Mouse (Mus musculus) kidney, embryonic 16.5 days (tissue): ENCODE measurements at regions not wholly inside any gene's neighbourhood (a gene's known extent, or its start where the extent isn't known, plus 50 kb on each side); places are given as distances from the start of the nearest gene placed in this dataset.
A peak's percentile ranks its signal among the peaks of the same experiment; 100 is the strongest.

Experiments
- ATAC-seq: fragments of 200-750 bp; cut with Nextera tagmentation; 2 replicates; pipeline ENCODE4 v1.8.0; 2017; ENCODE audit warnings: moderate TSS enrichment; ENCODE audit not compliant: low FRiP score, low TSS enrichment
- H3K27ac ChIP-seq: fragments of 300-500 bp; sonication (generic); 2 replicates; pipeline ENCODE4 v1.5.1; 2014; ENCODE audit warnings: low read length
- H3K27me3 ChIP-seq: fragments of 300-500 bp; sonication (generic); 2 replicates; pipeline ENCODE4 v1.6.1; 2014; ENCODE audit warnings: low read length, control low read depth, mixed read lengths; ENCODE audit not compliant: insufficient read depth
- H3K36me3 ChIP-seq: fragments of 300-500 bp; sonication (generic); 2 replicates; pipeline ENCODE4 v1.6.1; 2014; ENCODE audit warnings: low read length, control low read depth, mixed read lengths; ENCODE audit not compliant: insufficient read depth
- H3K4me1 ChIP-seq: fragments of 300-500 bp; sonication (generic); 2 replicates; pipeline ENCODE4 v1.6.1; 2014; ENCODE audit warnings: low read length, control low read depth, mixed read lengths; ENCODE audit not compliant: insufficient read depth
- H3K4me2 ChIP-seq: fragments of 300-500 bp; sonication (generic); replicated peaks from 2 replicates; pipeline ENCODE4 v1.6.1; 2014; ENCODE audit warnings: low read depth, low read length
- H3K4me3 ChIP-seq: fragments of 300-500 bp; sonication (generic); 2 replicates; pipeline ENCODE4 v1.5.1; 2014; ENCODE audit warnings: mild to moderate bottlenecking, low read length
- H3K9ac ChIP-seq: fragments of 300-500 bp; sonication (generic); replicated peaks from 2 replicates; pipeline ENCODE4 v1.6.1; 2014; ENCODE audit warnings: low read length
- H3K9me3 ChIP-seq: fragments of 300-500 bp; sonication (generic); 2 replicates; pipeline ENCODE4 v1.6.1; 2016; ENCODE audit warnings: low read length, control low read depth
- WGBS: fragments of 180-500 bp; shearing (Covaris S2); extraction: QIAGEN DNeasy Blood & Tissue Kit; methylation state at CpG from one replicate; pipeline ENCODE4 v1.1.7; 2014; 5-methylcytosine and 5-hydroxymethylcytosine counted together

DNA sequence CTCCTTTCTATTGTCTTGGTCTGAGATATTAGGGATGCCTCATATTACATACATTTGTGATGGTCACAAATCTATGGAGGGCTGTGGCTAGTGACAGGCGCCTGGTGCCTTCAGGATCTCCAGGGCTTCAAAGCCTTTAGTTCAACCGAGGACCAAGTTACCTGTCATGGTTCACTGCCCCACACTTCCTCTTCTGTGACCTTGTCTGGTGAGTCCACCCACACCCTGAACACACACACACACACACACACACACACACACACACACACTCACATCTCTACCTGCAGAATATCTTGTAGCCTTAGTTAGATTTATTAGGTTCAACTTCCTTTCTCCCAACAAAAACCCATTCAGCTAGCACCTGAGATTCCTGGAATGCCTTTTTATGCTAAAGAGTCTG, 156.3 kb downstream of the Gm9733 start:
- H3K36me3 ChIP-seq, result no peaks in the 10 kb centered on the region
- no peaks in the 10 kb centered on the region for H3K27me3 ChIP-seq
- no peak overlapping the region for H3K27ac ChIP-seq
- no peak for ATAC-seq
- no peak overlapping the region for H3K4me2 ChIP-seq
- no peak overlapping the region for H3K4me3 ChIP-seq
- no peak overlapping the region for H3K9ac ChIP-seq
- H3K9me3 ChIP-seq, result no peaks in the 10 kb centered on the region
- H3K4me1 ChIP-seq, result no peaks in the 10 kb centered on the region
- WGBS, result 46% methylated on average over 2 of the region's 2 CpGs

- H3K4me3 ChIP-seq, result no peak overlapping the region
- no peaks in the 10 kb centered on the region for H3K9me3 ChIP-seq
- no peak overlapping the region for H3K27ac ChIP-seq
- H3K4me2 ChIP-seq, result no peak overlapping the region
- no peak overlapping the region for H3K9ac ChIP-seq
- no peak for ATAC-seq
- no peaks in the 10 kb centered on the region for H3K4me1 ChIP-seq
- no peaks in the 10 kb centered on the region for H3K36me3 ChIP-seq
- no peaks in the 10 kb centered on the region for H3K27me3 ChIP-seq
- 72% methylated on average over 6 of the region's 6 CpGs for WGBS
Observed at GRCm38 (mm10) chr3:15179079-15179812, 152.9 kb downstream of the Gm9733 start.

DNA sequence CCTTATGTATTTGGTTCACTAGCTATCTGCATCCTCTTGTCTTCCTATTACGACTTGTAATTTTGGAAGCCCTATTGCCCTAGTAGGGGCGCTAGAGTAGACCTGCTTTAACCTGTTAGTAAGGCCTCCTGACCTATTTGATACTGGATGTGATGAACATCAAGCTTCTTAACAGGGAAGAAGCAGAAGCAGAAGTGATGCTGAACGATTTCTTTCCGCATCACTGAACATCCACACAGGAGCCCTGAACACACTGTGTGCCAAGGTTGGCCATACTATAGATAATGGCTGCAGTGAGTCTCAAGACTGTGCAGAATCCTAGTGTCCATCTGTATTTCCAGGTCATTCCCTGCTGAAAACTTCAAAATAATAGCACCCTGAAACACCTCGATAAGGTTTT, 151.0 kb downstream of the Gm9733 start:
- Histone ChIP-seq H3K4me2 (no peak overlapping the region), H3K4me3 (no peak overlapping the region), H3K27ac (no peak overlapping the region), H3K36me3 (no peaks in the 10 kb centered on the region), H3K9ac (no peak overlapping the region), H3K4me1 (no peaks in the 10 kb centered on the region), H3K27me3 (no peaks in the 10 kb centered on the region), H3K9me3 (no peaks in the 10 kb centered on the region)
- no peak for ATAC-seq
- 93% methylated on average over 5 of the region's 5 CpGs for WGBS

DNA sequence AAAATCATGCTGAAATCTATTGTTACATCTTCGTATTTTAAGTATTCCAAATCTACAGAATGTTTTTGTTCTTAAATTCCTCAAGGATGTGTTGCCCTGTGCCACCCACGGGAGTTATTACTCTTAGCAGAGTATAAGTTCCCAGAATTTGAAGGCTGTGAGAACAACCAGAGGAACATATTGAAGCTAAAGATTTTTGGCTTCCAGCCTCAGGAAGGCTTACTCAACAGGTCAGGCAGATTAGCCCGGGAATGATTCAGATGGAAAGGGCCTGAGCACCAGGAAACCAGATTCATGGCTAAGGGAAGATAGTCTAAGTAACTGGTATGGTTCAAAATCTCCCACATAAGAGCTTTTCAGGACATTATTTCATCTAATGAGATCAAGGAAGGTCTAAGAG, 145.4 kb downstream of the Gm9733 start:
- Histone ChIP-seq H3K27ac (no peak overlapping the region), H3K4me3 (no peak overlapping the region), H3K36me3 (no peaks in the 10 kb centered on the region), H3K4me1 (no peaks in the 10 kb centered on the region), H3K4me2 (no peak overlapping the region), H3K9ac (no peak overlapping the region), H3K27me3 (no peaks in the 10 kb centered on the region), H3K9me3 (no peaks in the 10 kb centered on the region)
- 78% methylated on average over 3 of the region's 3 CpGs for WGBS
- ATAC-seq, result no peak

DNA sequence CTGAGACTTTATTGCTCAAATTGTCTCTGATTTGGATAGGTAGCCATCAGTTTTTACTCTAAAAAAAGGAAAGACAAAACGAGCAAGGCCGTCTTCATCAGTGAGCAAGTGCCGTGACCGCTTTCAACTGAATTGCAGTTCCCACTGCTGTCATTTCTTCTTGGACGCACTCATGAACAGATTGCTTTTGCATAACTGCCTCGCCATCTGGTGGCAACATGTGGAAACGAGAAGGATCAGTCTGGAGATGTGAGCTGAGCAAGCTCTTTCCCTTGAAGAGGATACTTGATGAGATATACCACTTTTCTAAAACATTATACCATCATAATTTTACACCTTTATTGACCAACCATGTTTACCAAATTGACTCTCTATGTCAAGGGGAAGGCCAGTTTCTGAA, 137.7 kb downstream of the Gm9733 start:
- H3K36me3 ChIP-seq, result no peaks in the 10 kb centered on the region
- WGBS, result 3% methylated on average over 7 of the region's 7 CpGs
- H3K27ac ChIP-seq, result no peak overlapping the region
- no peaks in the 10 kb centered on the region for H3K4me1 ChIP-seq
- no peaks in the 10 kb centered on the region for H3K27me3 ChIP-seq
- no peaks in the 10 kb centered on the region for H3K9me3 ChIP-seq
- H3K4me2 ChIP-seq, result no peak overlapping the region
- ATAC-seq, result peak; percentile 89
- H3K9ac ChIP-seq, result no peak overlapping the region
- no peak overlapping the region for H3K4me3 ChIP-seq

GRCm38 (mm10) chr3:15196101-15196500, 136.0 kb downstream of the Gm9733 start:
- no peak overlapping the region for H3K4me3 ChIP-seq
- peak; percentile 61; the same call in 1 of the 2 replicates for ATAC-seq
- H3K27me3 ChIP-seq, result no peaks in the 10 kb centered on the region
- no peaks in the 10 kb centered on the region for H3K36me3 ChIP-seq
- WGBS, result 48% methylated on average over 1 of the region's 1 CpGs
- no peak overlapping the region for H3K4me2 ChIP-seq
- no peaks in the 10 kb centered on the region for H3K9me3 ChIP-seq
- no peak overlapping the region for H3K27ac ChIP-seq
- H3K4me1 ChIP-seq, result no peaks in the 10 kb centered on the region
- no peak overlapping the region for H3K9ac ChIP-seq

- H3K4me2 ChIP-seq, result no peak overlapping the region
- no peaks in the 10 kb centered on the region for H3K36me3 ChIP-seq
- no peaks in the 10 kb centered on the region for H3K4me1 ChIP-seq
- no peak overlapping the region for H3K4me3 ChIP-seq
- H3K9ac ChIP-seq, result no peak overlapping the region
- no peak overlapping the region for H3K27ac ChIP-seq
- WGBS, result 85% methylated on average over 3 of the region's 3 CpGs
- H3K27me3 ChIP-seq, result no peaks in the 10 kb centered on the region
- no peak for ATAC-seq
- H3K9me3 ChIP-seq, result no peaks in the 10 kb centered on the region
Observed at GRCm38 (mm10) chr3:15198086-15198485, 134.0 kb downstream of the Gm9733 start.

GRCm38 (mm10) chr3:15200309-15200708, 131.8 kb downstream of the Gm9733 start:
- no peak overlapping the region for H3K4me3 ChIP-seq
- no peaks in the 10 kb centered on the region for H3K27me3 ChIP-seq
- 67% methylated on average over 1 of the region's 1 CpGs for WGBS
- ATAC-seq, result no peak
- no peaks in the 10 kb centered on the region for H3K36me3 ChIP-seq
- H3K4me2 ChIP-seq, result no peak overlapping the region
- H3K27ac ChIP-seq, result no peak overlapping the region
- H3K9me3 ChIP-seq, result no peaks in the 10 kb centered on the region
- H3K4me1 ChIP-seq, result no peaks in the 10 kb centered on the region
- H3K9ac ChIP-seq, result no peak overlapping the region

DNA sequence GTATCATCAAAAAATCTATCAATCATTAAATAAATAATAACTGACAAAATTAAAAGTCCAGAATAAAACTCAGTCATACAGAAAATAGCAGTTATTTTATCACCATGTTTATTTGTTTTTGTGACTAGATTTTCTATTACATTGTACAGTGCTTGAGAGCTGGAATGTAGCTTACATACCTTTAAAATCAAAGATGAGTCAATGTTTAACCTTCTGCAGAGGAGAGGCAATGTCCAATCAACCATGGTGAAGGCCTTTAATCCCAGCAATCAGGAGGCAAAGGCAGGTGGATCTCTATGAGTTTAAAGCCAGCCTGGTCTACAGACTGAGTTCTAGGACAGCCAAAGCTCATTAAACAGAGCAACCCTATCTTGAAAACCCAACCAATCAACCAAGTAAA, 131.1 kb downstream of the Gm9733 start:
- no peaks in the 10 kb centered on the region for H3K9me3 ChIP-seq
- H3K36me3 ChIP-seq, result no peaks in the 10 kb centered on the region
- 0 out of 2 replicates have a peak, but pooled peaks have one; percentile 35 for ATAC-seq
- no peak overlapping the region for H3K4me3 ChIP-seq
- no peak overlapping the region for H3K27ac ChIP-seq
- H3K4me2 ChIP-seq, result no peak overlapping the region
- no peak overlapping the region for H3K9ac ChIP-seq
- H3K27me3 ChIP-seq, result no peaks in the 10 kb centered on the region
- no peaks in the 10 kb centered on the region for H3K4me1 ChIP-seq

- Histone ChIP-seq H3K4me2 (no peak overlapping the region), H3K9ac (no peak overlapping the region), H3K27ac (no peak overlapping the region), H3K9me3 (no peaks in the 10 kb centered on the region), H3K36me3 (no peaks in the 10 kb centered on the region), H3K4me3 (no peak overlapping the region), H3K27me3 (no peaks in the 10 kb centered on the region), H3K4me1 (no peaks in the 10 kb centered on the region)
- 71% methylated on average over 7 of the region's 7 CpGs for WGBS
- ATAC-seq, result no peak
Observed at GRCm38 (mm10) chr3:15202760-15203159, 129.3 kb downstream of the Gm9733 start.
